Mouse (Mus musculus) cortical plate, adult 2 months (tissue): Measurements from ENCODE around the gene Atp11c. TPM values are rescaled to one million over a fixed set of nuclear protein-coding genes. Genes with fewer than 3 reads are reported as not detected.

Source experiments
- H3K27ac ChIP-seq: fragments of 200-500 bp; 2 replicates; pipeline ENCODE4 v1.5.1; 2012; ENCODE audit warnings: low read length, control low read depth, inconsistent platforms; ENCODE audit not compliant: insufficient read depth
- H3K4me1 ChIP-seq: fragments of 200-500 bp; 2 replicates; pipeline ENCODE4 v1.6.1; 2011; ENCODE audit warnings: low read length; ENCODE audit not compliant: control insufficient read depth, insufficient read depth
- H3K4me3 ChIP-seq: fragments of 200-500 bp; 2 replicates; pipeline ENCODE4 v1.5.1; 2011; ENCODE audit warnings: mild to moderate bottlenecking, low read length, control low read depth; ENCODE audit not compliant: insufficient read depth
- CTCF ChIP-seq: fragments of 200-500 bp; IDR thresholded peaks from 2 replicates; pipeline ENCODE4 v1.5.1; 2011; ENCODE audit warnings: mild to moderate bottlenecking, control low read depth, low read length; ENCODE audit not compliant: insufficient read depth; ENCODE audit errors: extremely low read depth
- POLR2A ChIP-seq: fragments of 200-500 bp; IDR thresholded peaks from 2 replicates; pipeline ENCODE4 v1.6.1; 2011; ENCODE audit warnings: mild to moderate bottlenecking, low read length, control low read depth; ENCODE audit not compliant: insufficient read depth; ENCODE audit errors: extremely low read depth
- polyA plus RNA-seq: library from polyadenylated mRNA; depleted of rRNA; stranded (reverse); fragments of >200 nt; gene quantifications from 2 replicates; pipeline ENCODE4 v1.2.3, GENCODE M21; 2012; rRNA removed

Gene Atp11c
- polyA plus RNA-seq, 1 experiment: 5.6 TPM

GRCm38 (mm10) chrX:60292335-60292734 is 300.2 kb downstream of the Atp11c start:
- no peak overlapping the region for H3K27ac ChIP-seq
- no peak overlapping the region for H3K4me3 ChIP-seq
- TF ChIP-seq POLR2A: no peak
- no peak for TF ChIP-seq CTCF
- H3K4me1 ChIP-seq: no peaks in the 10 kb centered on the region

- no peak overlapping the region for H3K27ac ChIP-seq
- no peak overlapping the region for H3K4me3 ChIP-seq
- no peaks in the 10 kb centered on the region for H3K4me1 ChIP-seq
- TF ChIP-seq POLR2A (no peak), CTCF (no peak)
These were observed 337.2 kb downstream of the Atp11c start for GRCm38 (mm10) chrX:60255346-60255745.

- H3K27ac ChIP-seq: no peak overlapping the region
- H3K4me3 ChIP-seq: no peak overlapping the region
- no peaks in the 10 kb centered on the region for H3K4me1 ChIP-seq
- TF ChIP-seq POLR2A: no peak
These were observed 404.8 kb downstream of the Atp11c start for GRCm38 (mm10) chrX:60187726-60188125.

- H3K4me3 ChIP-seq: no peak overlapping the region
- no peak overlapping the region for H3K27ac ChIP-seq
- no peak for TF ChIP-seq POLR2A
- no peak for TF ChIP-seq CTCF
- no peaks in the 10 kb centered on the region for H3K4me1 ChIP-seq
These were observed 409.9 kb downstream of the Atp11c start for GRCm38 (mm10) chrX:60182611-60183010.

GRCm38 (mm10) chrX:60178744-60179458 is 413.6 kb downstream of the Atp11c start, which contains the start of gene Mcf2:
Gene Mcf2 (minus strand): TSS chrX:60179089.
- H3K4me1 ChIP-seq: no peaks in the 10 kb centered on the region
- no peak within 1 kb of the TSS for H3K27ac ChIP-seq
- TF ChIP-seq POLR2A (no peak), CTCF (no peak)
- H3K4me3 ChIP-seq: peak within 1 kb of the TSS; percentile 16

- no peaks in the 10 kb centered on the region for H3K4me1 ChIP-seq
- H3K27ac ChIP-seq: no peak overlapping the region
- no peak for TF ChIP-seq POLR2A
- no peak for TF ChIP-seq CTCF
- H3K4me3 ChIP-seq: peak overlapping the region; percentile 16
These were observed 414.3 kb downstream of the Atp11c start for GRCm38 (mm10) chrX:60178025-60178743.

Other genes starting within 250 kb of the Atp11c start
- not detected in 2 replicates for gene Gm7073, start 53.4 kb downstream of the Atp11c start, polyA plus RNA-seq